Mouse (Mus musculus) heart, postnatal 10 days (tissue): ENCODE measurements around the gene Apex1. TPM values are rescaled to one million over a fixed set of nuclear protein-coding genes. Genes with fewer than 3 reads are reported as not detected.
"Not testable (repeated sequence)": the region's sequence is repeated elsewhere in the genome, so short reads cannot be mapped to it uniquely, and the experiment has no call there.

Source experiments
- DNase-seq, 2 experiments: peaks; one replicate each; pipeline ENCODE4 v3.0.0; 2021
- intact Hi-C: fragments of 180-260 bp; cut with DNase I; formaldehyde crosslinking; loops from one replicate; pipeline ENCODE4 v1.15.1; 2025
- total RNA-seq, 2 experiments: library from RNA; stranded (reverse); gene quantifications; 2 replicates each; pipeline ENCODE4 v1.2.3; 2021

Gene Apex1
- total RNA-seq, 2 experiments from 2014 or later = 39.5 to 43.4 TPM

- intact Hi-C loops = loop anchor here (5.0 kb wide), 1 partner anchor 104 kb away; no protein-coding TSS in a partner anchor
- not testable (repeated sequence) for DNase-seq
Observed at GRCm38 (mm10) chr14:50958289-50958995, 33.7 kb downstream of the Apex1 start.

- DNase-seq = no peak
- intact Hi-C loops = no loop called here
Observed at GRCm38 (mm10) chr14:50968216-50968980, 43.6 kb downstream of the Apex1 start.

- intact Hi-C loops = no loop called here
- peak in 1 of 2 experiments; percentile 13 for DNase-seq
Observed at GRCm38 (mm10) chr14:50969041-50969440, 44.3 kb downstream of the Apex1 start.

- intact Hi-C loops = no loop called here
- peak; percentile 37 to 40 for DNase-seq
Observed at GRCm38 (mm10) chr14:50969558-50970544, 45.1 kb downstream of the Apex1 start.

GRCm38 (mm10) chr14:50970822-50971221 lies 46.1 kb downstream of the Apex1 start:
- intact Hi-C loops = no loop called here
- no peak for DNase-seq

- DNase-seq, intact Hi-C loops: not testable (repeated sequence)
Observed at GRCm38 (mm10) chr14:50973054-50973453, 48.3 kb downstream of the Apex1 start.

GRCm38 (mm10) chr14:50973700-50974099 lies 48.9 kb downstream of the Apex1 start:
- intact Hi-C loops = no loop called here
- no peak for DNase-seq

GRCm38 (mm10) chr14:50975001-50975400 lies 50.2 kb downstream of the Apex1 start:
- DNase-seq = no peak
- intact Hi-C loops = no loop called here

GRCm38 (mm10) chr14:50976674-50977073 lies 51.9 kb downstream of the Apex1 start:
- intact Hi-C loops = loop anchor here (1.0 kb wide), 2 partner anchors 50 to 87 kb away; no protein-coding TSS in a partner anchor
- peak; percentile 35 to 42 for DNase-seq

Other genes starting within 250 kb of the Apex1 start
- gene Olfr747, start 231.8 kb upstream of the Apex1 start, total RNA-seq = not detected
- not detected for gene Olfr748, start 217.6 kb upstream of the Apex1 start, total RNA-seq
- gene Olfr749, start 179.9 kb upstream of the Apex1 start, total RNA-seq = not detected
- gene Ttc5, start 139.4 kb upstream of the Apex1 start, total RNA-seq = 10 to 100 TPM; 22.9 to 26.8 TPM
- gene Ccnb1ip1, start 117.2 kb upstream of the Apex1 start, total RNA-seq = not detected
- gene Parp2, start 117.1 kb upstream of the Apex1 start, total RNA-seq = 10 to 100 TPM; 18.7 to 20.0 TPM
- gene Tep1, start 54.4 kb upstream of the Apex1 start, total RNA-seq = 10 to 100 TPM; 10.9 to 11.6 TPM
- gene Klhl33, start 27.5 kb upstream of the Apex1 start, total RNA-seq = 1 to 10 TPM; 5.7 to 5.9 TPM
- gene Osgep, start 75 bp upstream of the Apex1 start, total RNA-seq = 10 to 100 TPM; 59.5 to 66.3 TPM
- 10 to 100 TPM; 23.7 to 25.4 TPM for gene Pip4p1, start 5.9 kb downstream of the Apex1 start, total RNA-seq
- 10 to 100 TPM; 15.2 to 17.3 TPM for gene Pnp, start 6.1 kb downstream of the Apex1 start, total RNA-seq
- 10 to 100 TPM; 13.0 to 14.4 TPM for gene Gm49342, start 19.5 kb downstream of the Apex1 start, total RNA-seq
- 1 to 10 TPM in 1 of 2 experiments, under 1 TPM in 1; 0.69 to 1.1 TPM for gene Pnp2, start 31.0 kb downstream of the Apex1 start, total RNA-seq
- under 1 TPM; 0.17 TPM for gene Rnase10, start 82.8 kb downstream of the Apex1 start, total RNA-seq
- not detected for gene Rnase9, start 116.9 kb downstream of the Apex1 start, total RNA-seq
- gene Rnase11, start 125.2 kb downstream of the Apex1 start, total RNA-seq = not detected
- not detected for gene Rnase12, start 132.7 kb downstream of the Apex1 start, total RNA-seq
- gene Olfr750, start 149.5 kb downstream of the Apex1 start, total RNA-seq = not detected
- gene Rnase4, start 166.1 kb downstream of the Apex1 start, total RNA-seq = 10 to 100 TPM; 45.4 to 46.9 TPM
- 1 to 10 TPM; 3.2 to 4.0 TPM for gene Ang, start 166.2 kb downstream of the Apex1 start, total RNA-seq
- not detected for gene Eddm3b, start 189.5 kb downstream of the Apex1 start, total RNA-seq
- gene Rnase6, start 198.9 kb downstream of the Apex1 start, total RNA-seq = under 1 TPM; 0.31 to 0.69 TPM
- under 1 TPM; 0.52 to 0.72 TPM for gene Rnase1, start 221.8 kb downstream of the Apex1 start, total RNA-seq
- not detected for gene Rnase2b, start 237.3 kb downstream of the Apex1 start, total RNA-seq